Mouse (Mus musculus) right cerebral cortex, postnatal 25 days (tissue): ENCODE data around the gene Klf9.

Source experiments
- DNase-seq: peaks from one replicate; pipeline ENCODE4 v3.0.0; 2022

Klf9 gene

DNA sequence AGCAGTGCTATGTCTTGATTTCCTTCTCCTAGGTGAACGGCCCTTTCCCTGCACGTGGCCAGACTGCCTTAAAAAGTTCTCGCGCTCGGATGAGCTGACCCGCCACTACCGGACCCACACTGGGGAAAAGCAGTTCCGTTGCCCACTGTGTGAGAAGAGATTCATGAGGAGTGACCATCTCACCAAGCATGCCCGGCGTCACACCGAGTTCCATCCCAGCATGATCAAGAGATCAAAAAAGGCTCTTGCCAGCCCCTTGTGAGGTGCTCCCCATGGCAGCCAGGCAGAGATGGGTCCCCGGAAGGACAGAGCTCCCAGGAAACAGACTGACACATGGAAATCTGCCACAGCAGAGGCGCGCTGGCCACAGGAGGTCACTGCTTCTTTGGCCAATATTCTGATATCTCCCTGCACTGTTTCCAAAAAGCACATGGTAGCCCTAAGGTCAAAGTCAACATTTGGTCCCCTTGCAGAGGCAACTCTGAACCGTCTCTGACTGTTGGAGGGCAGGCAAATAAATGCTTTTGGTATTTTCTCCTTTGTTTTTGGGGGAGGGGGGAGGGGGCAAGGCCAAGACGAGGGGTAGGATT lies 23.7 kb downstream of the Klf9 start:
- DNase-seq: no peak

DNA sequence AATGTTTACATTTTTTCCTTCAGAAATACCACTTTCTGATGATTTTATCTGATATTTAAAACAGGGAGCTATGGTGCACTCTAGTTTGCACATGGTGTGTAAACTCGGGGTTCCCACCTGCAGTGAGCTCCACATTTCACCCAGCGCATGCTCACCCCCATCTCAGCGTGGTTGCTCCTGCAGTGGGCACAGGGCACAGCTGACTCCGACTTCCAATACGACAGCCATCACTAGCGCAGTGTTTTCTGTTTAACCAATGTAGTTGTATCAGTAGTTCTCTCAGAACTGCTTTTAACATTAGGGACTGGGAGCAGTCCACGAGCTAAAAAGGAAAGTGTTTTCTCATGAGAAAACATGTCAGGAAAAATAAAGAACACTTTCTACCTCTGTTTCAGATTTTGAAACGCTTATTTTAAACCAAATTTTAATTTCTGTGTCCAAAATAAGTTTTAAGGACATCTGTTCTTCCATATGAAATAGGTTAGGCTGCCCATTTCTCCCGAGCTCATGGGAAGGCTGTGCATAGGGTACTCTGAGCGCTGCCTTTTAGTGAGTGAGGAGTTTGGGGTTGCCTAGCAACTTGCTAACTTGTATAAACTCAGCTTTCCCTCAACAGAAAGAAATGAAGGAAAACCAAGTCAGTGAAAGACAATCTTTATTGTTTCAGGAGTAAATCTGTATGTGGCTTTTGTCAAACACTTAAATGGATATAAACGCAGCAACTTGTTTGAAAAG lies 25.7 kb downstream of the Klf9 start:
- DNase-seq: no peak

DNA sequence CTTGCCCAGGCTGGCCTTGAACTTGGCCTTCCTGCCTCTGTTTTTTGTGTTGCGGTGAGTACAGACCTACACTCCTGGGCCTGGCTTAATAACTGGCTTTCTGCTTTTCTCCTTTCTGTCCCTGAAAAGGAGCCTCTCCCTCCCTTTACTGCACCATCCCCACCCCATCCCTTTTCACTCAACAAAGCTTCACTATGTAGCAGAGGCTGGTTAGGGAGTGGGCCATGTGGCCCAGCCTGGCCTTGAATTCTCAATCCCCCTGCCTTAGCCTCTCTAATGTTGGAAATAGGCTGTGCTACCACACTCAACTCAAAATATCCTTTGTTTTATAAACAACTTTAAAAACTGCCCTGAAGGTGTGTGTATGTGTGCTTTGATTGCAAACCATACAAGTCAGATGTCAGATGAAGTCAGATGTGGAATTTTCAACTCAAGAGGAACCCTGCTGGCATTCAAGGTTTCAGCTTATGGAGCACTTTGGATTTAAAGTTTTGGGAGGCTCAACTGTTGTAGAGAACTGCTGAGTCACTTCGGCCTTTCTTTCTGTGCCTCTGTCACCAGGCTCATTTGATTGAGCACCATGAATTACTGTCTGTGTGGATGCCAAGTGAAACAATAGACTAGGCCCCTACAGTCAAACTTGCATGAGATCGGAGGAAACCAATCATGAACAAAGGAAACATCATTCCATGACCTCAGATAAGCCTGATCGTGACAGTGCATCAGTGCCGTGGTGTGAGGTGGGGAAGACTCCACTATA lies 28.1 kb downstream of the Klf9 start:
- no peak for DNase-seq

DNA sequence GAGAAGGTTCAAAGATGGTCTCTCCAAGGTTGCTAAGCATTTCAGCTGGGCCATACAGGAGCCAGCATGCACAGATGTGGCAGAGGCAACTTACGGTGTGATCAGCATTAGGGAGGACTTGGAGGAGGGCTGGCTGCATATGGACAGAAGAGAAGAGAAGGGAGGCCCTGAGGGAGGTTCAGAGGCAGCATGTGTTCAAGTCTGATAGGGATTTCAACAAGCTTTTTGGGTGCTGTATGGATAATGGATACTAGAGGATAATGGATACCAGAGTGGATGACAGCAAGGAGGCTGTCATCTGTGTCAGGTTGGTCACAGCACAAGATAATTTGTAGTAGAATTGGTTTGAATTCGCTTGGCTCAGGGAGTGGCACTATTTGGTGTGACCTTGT lies 28.6 kb downstream of the Klf9 start:
- no peak for DNase-seq

- no peak for DNase-seq
These were observed 29.4 kb downstream of the Klf9 start for GRCm38 (mm10) chr19:23170476-23170875.

DNA sequence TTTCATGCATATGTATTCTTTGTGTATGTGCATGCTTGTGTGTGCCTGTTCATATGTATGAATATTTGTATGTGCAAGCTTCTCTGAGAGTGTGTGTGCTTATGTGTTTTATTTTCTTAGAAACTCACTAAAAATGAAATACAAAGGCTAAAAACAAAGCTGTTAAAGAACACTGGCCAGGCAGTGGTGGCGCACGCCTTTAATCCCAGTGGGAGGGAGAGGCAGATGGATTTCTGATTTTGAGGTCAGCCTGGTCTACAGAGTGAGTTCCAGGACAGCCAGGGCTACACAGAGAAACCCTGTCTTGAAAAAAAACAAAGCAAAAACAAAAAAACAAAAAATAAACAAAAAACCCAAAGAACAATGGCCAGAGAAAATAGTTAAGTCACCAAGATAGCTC lies 30.1 kb downstream of the Klf9 start:
- DNase-seq: no peak

DNA sequence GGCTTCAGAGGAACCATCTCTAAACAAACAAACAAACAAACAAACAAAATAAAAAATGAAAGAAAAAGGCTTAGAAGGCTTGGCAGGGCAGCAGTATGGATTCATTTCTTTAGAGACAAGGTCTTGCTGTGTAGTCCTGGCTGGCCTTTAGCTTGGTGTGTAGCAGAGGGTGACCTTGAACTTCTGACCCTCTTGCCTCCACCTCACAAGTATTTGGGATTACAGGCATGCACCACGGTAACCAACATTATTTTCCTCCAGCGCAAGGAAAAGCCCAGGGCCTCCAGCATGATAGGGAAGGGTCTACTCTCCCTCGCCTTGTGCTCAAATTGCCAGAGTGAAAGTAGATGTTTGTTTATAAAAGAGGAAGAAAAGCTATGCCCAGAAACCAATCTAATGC lies 34.1 kb downstream of the Klf9 start:
- DNase-seq: no peak

- DNase-seq: no peak
These were observed 34.5 kb downstream of the Klf9 start for GRCm38 (mm10) chr19:23175511-23175910.

DNA sequence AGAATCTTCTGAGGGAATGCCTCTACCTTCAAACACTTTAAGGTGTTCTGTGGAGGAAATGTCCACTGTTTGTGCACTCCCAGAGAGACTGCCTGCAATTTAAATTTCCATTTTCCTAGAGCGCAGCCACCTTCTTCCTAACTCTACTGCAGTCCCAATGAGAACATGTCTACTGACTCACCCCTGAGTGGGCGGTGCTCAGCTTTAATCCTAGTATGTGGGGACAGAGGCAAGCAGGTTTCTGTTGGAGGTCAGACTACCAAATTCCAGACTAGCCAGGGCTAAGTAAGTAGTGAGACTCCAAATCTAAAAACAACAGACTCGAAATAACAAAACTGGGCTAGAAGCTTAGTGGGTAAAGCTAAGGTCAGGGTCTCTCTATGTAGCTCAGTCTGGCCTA lies 37.5 kb downstream of the Klf9 start:
- DNase-seq: no peak

GRCm38 (mm10) chr19:23183493-23183892 lies 42.5 kb downstream of the Klf9 start:
- no peak for DNase-seq

- no peak for DNase-seq
These were observed 43.0 kb downstream of the Klf9 start for GRCm38 (mm10) chr19:23184068-23184467.

DNA sequence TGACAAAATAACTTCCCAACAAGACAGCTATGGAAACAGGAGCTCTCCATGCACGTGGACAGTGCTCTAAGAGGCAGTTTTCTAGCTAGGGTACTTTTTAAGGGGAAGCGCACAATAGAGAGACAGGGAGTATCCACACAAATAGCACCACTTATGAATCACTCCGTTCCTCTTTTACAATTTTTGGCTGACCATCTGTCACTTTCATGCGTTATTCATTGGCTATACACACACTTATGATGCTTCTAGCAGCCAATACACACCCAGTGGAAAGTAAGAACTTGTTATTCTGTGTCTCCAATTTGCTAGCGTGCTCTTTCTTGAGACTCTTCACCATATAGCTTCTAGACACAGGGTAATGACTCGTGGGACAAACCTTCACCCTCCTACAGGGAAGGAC lies 46.7 kb downstream of the Klf9 start:
- no peak for DNase-seq

DNA sequence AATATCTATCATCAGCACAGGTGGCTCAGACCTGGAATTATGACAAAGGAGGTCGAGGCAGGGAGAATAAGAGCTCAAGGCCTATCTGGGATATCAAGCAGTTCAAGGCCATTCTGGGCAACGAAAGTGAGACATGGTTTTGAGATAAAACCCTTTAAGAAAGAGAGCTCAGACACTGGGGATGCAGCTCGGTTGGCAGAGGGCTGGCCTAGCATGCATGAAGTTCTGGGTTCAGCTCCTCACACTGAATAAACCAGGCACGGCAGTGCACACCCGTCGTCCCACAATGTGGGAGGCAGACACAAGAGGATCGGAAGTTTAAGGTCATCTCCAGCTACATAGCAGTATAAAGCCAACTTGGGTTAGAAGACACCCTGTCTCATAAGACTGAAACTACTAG lies 48.0 kb downstream of the Klf9 start:
- no peak for DNase-seq

DNA sequence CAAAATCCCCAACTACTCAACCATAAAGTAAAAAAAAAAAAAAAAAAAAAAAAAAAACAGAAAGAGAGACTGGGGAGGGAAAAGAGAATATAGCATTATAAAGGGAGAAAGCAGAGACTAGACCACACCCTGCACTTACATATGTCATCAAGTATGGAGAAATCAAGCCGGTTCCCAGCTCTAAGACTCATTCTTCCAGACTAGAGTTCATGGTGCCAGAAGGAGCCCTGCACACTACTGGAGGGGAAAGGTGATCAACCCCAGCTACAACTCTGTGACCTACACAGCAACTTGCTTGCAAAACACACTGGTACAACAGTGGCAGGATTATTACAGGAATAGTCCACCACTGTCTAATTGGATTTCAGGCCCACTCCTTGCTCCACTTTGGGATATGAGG lies 48.7 kb downstream of the Klf9 start:
- DNase-seq: no peak

- DNase-seq: no peak
These were observed 50.5 kb downstream of the Klf9 start for GRCm38 (mm10) chr19:23191486-23191885.

DNA sequence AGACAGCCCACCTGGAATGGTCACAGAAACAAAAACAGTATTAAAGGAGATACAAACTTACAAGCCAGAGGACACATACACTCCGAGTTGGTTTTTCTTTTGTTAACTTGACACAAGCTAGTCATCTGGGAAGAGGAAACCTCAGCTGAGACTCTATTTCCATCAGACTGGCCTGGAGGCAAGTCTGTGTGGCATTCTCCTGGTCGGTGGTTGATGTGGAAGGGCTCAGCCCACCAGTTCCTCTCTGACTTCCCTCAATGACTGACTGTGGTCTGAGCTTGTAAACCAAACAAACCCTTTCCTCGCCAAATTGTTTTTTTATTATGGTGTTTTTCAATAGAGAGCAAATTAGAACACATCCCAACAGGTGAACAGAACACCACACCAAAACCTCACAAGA lies 52.0 kb downstream of the Klf9 start:
- no peak for DNase-seq

DNA sequence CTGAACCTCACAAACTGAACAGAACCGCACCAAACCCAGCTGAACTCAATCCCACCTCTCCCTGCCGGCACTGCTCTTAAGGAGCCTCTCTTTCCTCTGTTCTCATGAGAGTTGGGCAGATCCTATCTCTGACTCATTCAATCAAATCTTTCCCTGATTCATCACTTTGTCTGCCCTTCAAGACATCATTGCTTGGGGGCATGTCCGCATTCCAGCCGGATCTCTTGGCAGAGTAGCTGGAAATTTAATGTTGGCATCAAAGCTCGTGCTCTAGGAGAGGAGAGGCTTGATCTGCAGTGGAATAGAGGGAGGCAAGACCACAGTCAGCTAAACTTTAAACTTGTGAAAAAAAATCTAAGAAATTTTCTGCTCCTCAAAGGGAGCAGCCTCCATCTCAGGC lies 61.1 kb downstream of the Klf9 start:
- DNase-seq: no peak

DNA sequence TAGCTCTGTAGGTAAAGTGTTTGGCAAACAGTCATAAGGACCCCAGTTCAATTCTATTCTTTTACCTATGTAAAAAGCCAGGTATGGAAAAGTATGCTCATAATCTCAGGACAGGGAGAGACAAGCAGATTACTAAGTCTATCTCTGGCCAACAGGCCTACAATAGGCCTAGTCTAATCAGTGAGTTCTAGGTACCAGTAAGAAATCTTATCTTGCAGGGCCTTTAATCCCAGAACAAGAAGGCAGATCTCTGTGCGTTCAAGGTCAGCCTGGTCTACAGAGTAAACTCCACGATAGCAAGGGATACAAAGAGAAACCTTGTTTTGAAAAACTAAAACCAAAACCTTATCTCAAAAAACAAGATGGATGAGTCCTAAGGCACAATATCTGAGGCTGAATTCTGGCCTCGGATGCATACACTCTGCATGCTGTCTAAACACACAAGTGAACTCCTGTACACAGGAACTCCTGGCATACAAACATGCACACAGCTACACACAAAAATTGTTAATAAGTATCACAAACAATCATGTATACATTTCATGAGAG lies 62.6 kb downstream of the Klf9 start:
- no peak for DNase-seq

DNA sequence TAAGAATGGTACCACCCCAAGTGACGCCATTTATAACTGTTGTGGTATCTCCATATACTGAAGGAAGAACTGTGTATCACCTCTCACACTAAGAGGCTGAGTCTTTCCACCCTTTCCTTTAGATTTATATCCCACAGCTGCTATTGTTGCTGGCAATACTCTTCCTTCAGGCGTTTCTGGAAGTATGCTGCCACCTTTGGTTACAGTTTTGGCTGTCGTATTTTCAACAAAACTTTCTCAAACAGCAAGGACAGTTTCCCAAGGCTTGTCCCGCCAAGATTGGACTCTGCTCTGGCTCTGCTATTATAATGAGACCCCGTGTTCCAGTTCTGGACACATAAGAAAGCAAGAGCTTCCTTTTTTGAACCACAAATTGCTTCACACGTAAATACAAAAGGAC lies 70.3 kb downstream of the Klf9 start:
- DNase-seq: no peak

DNA sequence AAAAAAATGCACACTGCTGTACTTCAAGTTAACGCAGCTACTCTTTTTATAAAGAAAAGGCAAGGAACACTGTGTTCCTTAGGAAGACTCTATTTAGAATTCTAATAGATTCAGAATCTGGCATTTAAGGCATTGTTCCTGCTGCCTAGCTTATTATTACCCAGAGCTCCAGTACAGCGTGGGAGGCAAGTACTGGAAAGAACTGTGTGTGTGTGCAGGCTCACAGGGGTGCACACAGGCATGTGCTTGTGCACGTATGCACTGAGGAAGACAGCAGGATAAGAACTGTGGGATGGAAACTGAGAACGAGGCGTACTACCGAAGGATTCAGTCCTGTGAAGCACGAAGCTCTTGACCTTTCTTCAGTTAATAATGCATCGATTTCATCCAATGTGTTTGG lies 73.3 kb downstream of the Klf9 start:
- DNase-seq: peak; percentile 48
